Mouse (Mus musculus): ENCODE measurements around the gene Cx3cr1.

The Cx3cr1 gene

GRCm38 (mm10) chr9:119937005-119937773 lies 132.5 kb downstream of the Cx3cr1 start, which contains the start of the genes Gorasp1 and Ttc21a:
TSS of gene Gorasp1 (minus strand) at chr9:119937565.
TSS of gene Ttc21a (plus strand) at chr9:119937606.
- DNase-seq (ENCODE audit: low spot score): peak; percentile 97

- DNase-seq (ENCODE audit: low spot score): no peak
Observed at GRCm38 (mm10) chr9:119933675-119934074, 136.0 kb downstream of the Cx3cr1 start.

- DNase-seq (ENCODE audit: low spot score): no peak
Observed at GRCm38 (mm10) chr9:119932358-119932757, 137.3 kb downstream of the Cx3cr1 start.

DNA sequence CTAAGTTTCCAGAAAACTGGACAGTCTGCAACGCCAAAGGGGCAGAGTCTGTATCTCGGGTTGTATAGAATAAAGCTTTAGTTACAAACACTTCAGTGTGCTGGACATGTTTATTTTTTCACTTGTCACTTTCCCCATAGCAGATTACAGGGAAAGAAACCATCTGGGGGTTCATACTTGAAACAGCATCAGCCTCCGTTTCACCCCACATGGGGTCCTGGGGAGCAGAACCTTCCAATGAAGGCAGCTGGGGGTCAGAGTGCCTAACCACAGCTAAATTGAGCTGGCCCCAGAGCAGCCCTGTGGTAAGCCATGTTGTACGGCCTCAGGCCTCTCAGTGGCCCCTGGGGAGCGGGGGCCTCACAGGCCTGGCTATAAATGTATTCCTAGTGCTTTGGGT lies 143.2 kb downstream of the Cx3cr1 start:
- DNase-seq (ENCODE audit: low spot score): no peak

DNA sequence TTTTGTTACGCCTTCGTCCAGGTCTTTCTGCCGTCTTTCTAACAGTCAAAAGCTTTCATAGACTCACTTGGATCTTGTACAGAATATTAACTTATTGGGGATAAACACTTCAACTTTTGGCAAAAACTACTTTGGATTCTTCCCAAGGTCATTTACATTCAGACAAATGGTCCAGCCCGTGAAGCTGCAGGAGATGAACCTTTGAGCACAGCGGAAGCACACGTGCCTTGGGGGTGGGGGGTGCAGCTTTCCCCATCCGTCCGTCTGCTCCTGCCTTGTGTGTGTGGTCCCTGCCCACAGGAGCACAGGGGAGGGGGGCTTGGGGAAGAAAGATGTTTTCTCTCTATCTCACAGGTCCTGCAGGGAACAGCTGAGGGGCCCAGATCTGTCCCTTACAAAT lies 143.9 kb downstream of the Cx3cr1 start:
- no peak for DNase-seq (ENCODE audit: low spot score)

DNA sequence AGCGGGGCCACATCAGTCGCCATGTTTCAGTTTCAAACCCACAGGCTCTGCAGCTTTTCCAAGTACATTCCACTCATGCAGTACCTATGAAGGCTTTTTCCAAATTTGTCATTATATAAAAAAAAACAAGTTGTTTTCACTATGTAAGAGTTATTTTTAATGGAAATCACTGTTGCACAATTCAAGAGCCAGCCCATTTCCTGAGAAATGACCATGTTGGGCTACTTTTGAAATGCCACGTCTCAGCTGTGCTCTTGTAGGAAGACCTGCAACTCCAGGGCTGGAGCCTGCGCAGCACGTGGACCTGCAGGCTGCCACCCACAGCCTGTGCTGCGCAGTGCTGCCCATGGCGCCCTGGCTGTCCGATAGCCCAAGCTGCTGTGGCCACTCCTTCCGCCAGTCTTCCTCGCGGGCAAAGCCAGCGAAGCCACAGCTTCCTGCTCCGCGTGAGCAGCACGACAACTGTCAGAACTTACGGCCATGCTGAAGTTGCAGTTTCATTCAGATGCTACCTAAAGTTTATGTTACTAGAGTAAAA lies 144.5 kb downstream of the Cx3cr1 start:
- DNase-seq (ENCODE audit: low spot score): no peak

DNA sequence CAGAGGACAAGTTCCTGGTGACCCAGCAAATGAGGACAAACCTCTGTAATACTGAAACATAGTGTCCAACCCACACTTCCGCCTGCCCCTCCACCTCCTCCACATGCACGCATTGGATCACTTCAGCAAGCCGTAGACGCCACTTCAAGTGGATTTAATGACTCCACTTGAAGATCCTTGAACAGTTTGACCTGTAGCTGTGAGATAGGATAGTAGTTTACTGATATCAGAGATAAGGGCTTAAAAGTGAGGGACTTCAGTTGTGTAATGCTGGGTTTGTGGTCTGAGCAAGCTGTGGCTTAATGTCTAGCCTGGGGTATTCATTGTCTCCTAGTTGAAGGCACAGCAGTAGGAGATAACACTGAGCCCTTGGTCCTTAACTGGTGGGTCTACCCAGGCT lies 146.2 kb downstream of the Cx3cr1 start:
- no peak for DNase-seq (ENCODE audit: low spot score)

- DNase-seq (ENCODE audit: low spot score): no peak
Observed at GRCm38 (mm10) chr9:119919858-119920257, 149.8 kb downstream of the Cx3cr1 start.

DNA sequence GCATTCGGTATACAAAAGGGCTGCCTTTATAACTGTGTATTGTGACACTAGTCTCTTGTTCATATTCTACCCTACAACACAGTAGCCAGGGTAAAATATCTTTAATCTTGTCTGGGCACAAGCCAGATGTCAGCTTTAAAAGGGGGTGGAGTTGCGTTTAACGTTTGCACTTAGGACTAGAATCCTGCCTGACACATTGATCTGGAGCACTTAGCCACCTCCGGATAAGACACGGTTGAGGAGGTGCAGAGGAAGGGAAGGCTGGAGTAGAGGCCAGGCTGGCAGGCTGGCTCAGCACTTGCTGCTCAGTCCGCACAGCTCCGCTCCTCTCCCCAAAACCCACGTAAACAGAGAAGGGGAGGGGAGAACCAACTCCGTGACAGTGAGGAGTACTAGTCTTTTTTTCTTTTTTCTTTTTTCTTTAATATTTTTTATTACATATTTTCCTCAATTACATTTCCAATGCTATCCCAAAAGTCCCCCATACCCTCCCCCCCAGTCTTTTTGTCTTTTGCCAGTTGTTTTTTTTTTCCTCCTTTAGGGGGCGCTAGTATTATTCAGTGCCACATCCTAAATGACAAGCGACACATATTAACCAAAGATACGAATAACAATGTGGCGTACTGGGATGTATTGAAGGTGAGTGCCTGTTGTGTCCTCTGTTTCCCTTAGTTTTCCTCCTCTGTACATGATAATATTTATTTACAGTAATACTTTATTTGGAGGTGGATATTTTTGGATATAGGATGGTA lies 156.4 kb downstream of the Cx3cr1 start:
- DNase-seq (ENCODE audit: low spot score): peak; percentile 31

GRCm38 (mm10) chr9:119909931-119910330 lies 159.7 kb downstream of the Cx3cr1 start:
- DNase-seq (ENCODE audit: low spot score): no peak

DNA sequence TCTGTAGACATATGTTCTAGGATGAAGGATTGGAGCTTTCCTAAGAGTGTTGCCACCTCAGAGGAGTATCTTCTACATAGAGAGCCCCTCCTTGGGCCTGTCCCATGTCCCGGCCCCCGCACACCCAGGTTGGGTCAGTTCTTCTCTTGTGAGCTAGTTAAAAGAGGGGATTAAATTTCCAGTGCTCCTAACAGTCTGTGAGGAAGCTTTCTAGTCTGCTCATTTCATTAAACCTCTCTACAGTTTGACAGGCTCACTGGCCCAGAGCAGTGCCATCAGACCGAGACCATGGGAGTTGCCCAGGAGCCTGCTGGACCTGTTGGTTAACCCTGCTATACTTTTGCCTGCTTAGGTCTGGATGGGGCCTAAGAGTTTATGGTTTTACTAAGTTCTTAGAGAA lies 161.0 kb downstream of the Cx3cr1 start:
- DNase-seq (ENCODE audit: low spot score): no peak

- no peak for DNase-seq (ENCODE audit: low spot score)
Observed at GRCm38 (mm10) chr9:119902410-119903151, 167.1 kb downstream of the Cx3cr1 start.

- no peak for DNase-seq (ENCODE audit: low spot score)
Observed at GRCm38 (mm10) chr9:119899446-119899845, 170.2 kb downstream of the Cx3cr1 start.

DNA sequence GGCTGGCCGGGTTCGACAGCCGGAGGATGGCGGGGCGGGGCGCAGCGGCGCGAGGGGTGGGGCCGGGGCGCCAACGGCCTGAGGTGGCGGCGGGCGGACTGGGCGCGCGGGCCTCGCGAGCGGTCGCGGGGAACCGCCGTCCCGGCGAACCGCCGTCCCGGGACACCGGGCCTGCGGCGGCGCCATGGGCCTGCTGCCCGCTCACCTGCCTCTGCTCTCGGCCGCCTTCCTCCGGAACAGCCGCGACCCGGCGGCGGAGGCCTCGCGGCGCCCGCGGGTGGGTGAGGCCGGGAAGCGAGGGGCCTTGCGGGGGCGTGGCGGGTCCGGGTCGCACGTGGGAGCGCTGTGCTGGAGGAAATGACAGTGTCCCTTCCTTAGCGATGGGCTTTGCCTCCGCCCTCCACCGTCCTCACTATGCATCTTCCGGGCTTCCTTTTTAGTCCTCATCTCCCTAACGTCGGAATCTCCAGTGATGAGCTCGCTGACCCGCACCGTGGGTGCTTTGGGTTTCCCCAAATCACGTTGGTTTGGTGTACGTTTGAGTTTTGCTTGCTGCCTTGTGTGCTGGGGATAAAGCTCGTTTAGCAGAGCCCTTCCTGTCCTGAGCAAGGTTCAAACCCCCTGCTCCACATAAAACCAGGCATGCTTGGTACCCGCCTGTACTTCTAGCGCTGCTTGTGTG lies 174.5 kb downstream of the Cx3cr1 start:
- peak; percentile 26 for DNase-seq (ENCODE audit: low spot score)

- DNase-seq (ENCODE audit: low spot score): peak; percentile 100
Observed at GRCm38 (mm10) chr9:119894339-119895009, 175.2 kb downstream of the Cx3cr1 start, which contains the start of gene Wdr48. TSS of gene Wdr48 (plus strand) at chr9:119894878.

DNA sequence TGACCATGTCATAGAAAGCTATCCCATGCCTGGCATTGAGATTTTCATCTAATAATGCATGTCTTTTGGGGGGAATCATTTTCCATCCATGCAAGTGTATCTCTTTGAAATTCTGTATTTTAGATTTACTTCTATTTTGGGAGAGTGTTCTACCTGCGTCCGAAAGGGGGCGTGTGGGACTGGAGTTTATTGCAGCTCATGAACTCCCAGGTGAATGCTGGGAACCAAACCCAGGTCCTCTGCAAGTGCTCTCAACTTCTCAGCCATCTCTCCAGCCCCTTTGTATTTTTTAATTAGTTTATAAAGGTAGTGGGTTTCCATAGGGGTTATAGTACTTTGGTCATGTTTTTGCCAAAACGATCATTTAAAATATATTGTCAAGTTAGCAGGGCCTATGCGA lies 175.8 kb downstream of the Cx3cr1 start:
- no peak for DNase-seq (ENCODE audit: low spot score)

DNA sequence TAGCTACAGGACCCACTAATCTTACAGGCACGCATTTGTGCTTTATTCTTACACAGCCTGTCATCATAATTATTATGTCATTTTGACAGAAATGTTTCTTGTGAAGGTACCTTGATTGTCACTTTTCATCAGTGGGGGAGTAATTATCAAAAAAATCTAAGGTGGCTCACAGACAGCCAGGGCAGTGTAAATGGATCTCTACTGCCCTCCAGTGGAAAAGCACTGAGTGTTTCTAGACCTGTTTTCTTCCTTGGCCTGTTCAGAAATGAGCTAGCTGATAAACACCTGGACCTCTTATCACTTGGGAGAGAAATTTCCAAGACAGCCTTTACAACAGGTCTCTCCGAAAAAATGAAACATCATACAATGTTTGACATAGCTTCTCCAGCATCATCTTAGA lies 179.0 kb downstream of the Cx3cr1 start:
- peak; percentile 66 for DNase-seq (ENCODE audit: low spot score)

DNA sequence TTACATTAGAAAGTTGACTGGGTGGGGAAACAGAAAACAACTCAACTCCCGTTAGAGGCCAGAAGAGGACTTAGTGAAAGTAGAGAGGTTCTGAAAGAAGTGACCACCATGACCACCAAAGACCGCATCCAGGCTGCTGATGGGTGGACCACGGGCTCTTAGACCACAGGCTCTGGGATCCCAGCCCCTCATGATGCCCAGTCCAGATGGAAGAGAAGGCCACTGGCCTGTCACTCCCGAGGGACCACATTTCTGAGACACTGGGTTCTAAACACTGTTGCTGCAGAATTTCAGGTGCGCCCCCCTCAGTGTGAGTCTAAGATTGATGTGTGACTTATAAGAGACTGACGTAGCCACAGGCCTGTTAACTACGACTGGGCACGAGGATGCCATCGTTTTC lies 180.2 kb downstream of the Cx3cr1 start:
- DNase-seq (ENCODE audit: low spot score): no peak

DNA sequence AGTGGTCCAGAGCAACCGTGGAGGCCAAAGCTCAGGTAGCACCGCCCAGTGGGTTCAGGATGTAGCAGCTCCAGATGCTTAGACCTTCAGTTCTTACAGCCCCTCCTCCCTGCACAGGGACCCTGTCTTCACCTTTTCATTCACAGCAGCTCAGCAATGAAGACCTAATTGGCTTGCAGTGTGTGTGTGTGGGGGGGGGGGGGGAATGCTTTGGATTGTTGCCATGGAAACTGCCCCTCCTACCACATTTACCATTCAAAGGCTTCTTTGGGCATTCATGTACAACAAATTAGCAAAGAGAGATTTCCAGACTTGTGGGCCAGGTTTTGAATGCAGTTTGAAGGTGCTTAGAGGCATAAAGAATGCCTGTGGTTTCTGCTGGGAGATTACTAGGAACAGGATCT lies 180.8 kb downstream of the Cx3cr1 start:
- DNase-seq (ENCODE audit: low spot score): peak; percentile 70

GRCm38 (mm10) chr9:119887144-119887901 lies 182.4 kb downstream of the Cx3cr1 start:
- no peak for DNase-seq (ENCODE audit: low spot score)

Data from embryo, embryonic 10.5 days (tissue).